Mouse (Mus musculus) small intestine, adult 2 months (tissue): ENCODE data around the gene Gimap8.

Experiments used
- CTCF ChIP-seq: fragments of 200-500 bp; IDR thresholded peaks from 2 replicates; pipeline ENCODE4 v1.5.1; 2012; ENCODE audit warnings: low read depth, mild to moderate bottlenecking, control low read depth, inconsistent platforms, low read length, moderate library complexity, mixed read lengths; ENCODE audit not compliant: insufficient replicate concordance, insufficient read length; ENCODE audit errors: extremely low read depth
- POLR2A ChIP-seq: fragments of 200-500 bp; IDR thresholded peaks from 2 replicates; pipeline ENCODE4 v1.6.1; 2012; ENCODE audit warnings: low read depth, mild to moderate bottlenecking, control low read depth, inconsistent platforms, low read length, moderate library complexity

DNA sequence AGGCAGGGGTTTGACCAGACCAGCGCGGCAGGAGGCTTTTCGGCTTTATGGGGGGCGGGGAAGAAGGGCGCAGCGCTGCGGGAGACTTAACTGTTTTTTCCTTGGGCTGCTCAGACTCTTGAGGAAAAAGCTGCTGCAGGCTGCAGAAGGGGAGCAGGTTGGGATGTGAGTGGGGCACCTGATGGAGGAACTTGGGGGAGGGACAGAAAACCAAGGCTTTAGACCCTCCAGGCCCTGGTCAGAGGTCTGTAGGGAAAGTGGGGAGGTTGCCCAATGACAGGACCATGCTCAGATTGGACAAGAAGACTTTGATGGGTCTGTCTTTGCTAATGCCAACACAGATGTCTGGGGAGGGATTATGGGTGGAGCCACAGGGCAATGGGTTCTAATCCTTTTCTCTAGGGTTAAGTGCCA lies 19.5 kb upstream of the Gimap8 start:
- TF ChIP-seq POLR2A (no peak), CTCF (no peak)
